Mouse (Mus musculus) embryo, embryonic 10 days (tissue): ENCODE data around the gene Trmt2a.
A peak's percentile ranks its signal among the peaks of the same experiment; 100 is the strongest.

Experiments used
- DNase-seq: peaks from one replicate; pipeline ENCODE4 v3.0.0-alpha.2; 2015; ENCODE audit warnings: low spot score

The Trmt2a gene

GRCm38 (mm10) chr16:18248433-18249363, at the start of gene Trmt2a, which contains the start of gene Ranbp1:
Gene Trmt2a, plus strand, starts transcription at chr16:18248679.
Gene Ranbp1, minus strand, starts transcription at chr16:18248732.
- peak; percentile 100 for DNase-seq

GRCm38 (mm10) chr16:18200062-18200461, 48.4 kb upstream of the Trmt2a start:
- no peak for DNase-seq

GRCm38 (mm10) chr16:18201620-18202019, 46.9 kb upstream of the Trmt2a start:
- no peak for DNase-seq

- DNase-seq = no peak
Measured at GRCm38 (mm10) chr16:18202061-18202460, 46.4 kb upstream of the Trmt2a start.

GRCm38 (mm10) chr16:18203430-18204091, 44.9 kb upstream of the Trmt2a start:
- peak; percentile 23 for DNase-seq

GRCm38 (mm10) chr16:18210701-18211416, 37.6 kb upstream of the Trmt2a start:
- peak; percentile 79 for DNase-seq

GRCm38 (mm10) chr16:18211417-18212171, 36.9 kb upstream of the Trmt2a start:
- DNase-seq = peak; percentile 89

- DNase-seq = peak; percentile 93
Measured at GRCm38 (mm10) chr16:18213689-18214088, 34.8 kb upstream of the Trmt2a start.

GRCm38 (mm10) chr16:18214858-18215257, 33.6 kb upstream of the Trmt2a start:
- no peak for DNase-seq

GRCm38 (mm10) chr16:18217579-18217978, 30.9 kb upstream of the Trmt2a start, which contains the start of gene Ccdc188:
Gene Ccdc188, plus strand, starts transcription at chr16:18217879.
- no peak for DNase-seq

- DNase-seq = no peak
Measured at GRCm38 (mm10) chr16:18218580-18218996, 29.9 kb upstream of the Trmt2a start.

- peak; percentile 20 for DNase-seq
Measured at GRCm38 (mm10) chr16:18220001-18220400, 28.5 kb upstream of the Trmt2a start.

- no peak for DNase-seq
Measured at GRCm38 (mm10) chr16:18220856-18221542, 27.5 kb upstream of the Trmt2a start.

- DNase-seq = no peak
Measured at GRCm38 (mm10) chr16:18221543-18221898, 27.0 kb upstream of the Trmt2a start.

GRCm38 (mm10) chr16:18222188-18222587, 26.3 kb upstream of the Trmt2a start:
- DNase-seq = no peak

GRCm38 (mm10) chr16:18227187-18227586, 21.3 kb upstream of the Trmt2a start:
- no peak for DNase-seq

- DNase-seq = no peak
Measured at GRCm38 (mm10) chr16:18227897-18228422, 20.5 kb upstream of the Trmt2a start.

GRCm38 (mm10) chr16:18228856-18229255, 19.6 kb upstream of the Trmt2a start:
- no peak for DNase-seq

- DNase-seq = no peak
Measured at GRCm38 (mm10) chr16:18229622-18230021, 18.9 kb upstream of the Trmt2a start.

GRCm38 (mm10) chr16:18230617-18231016, 17.9 kb upstream of the Trmt2a start:
- DNase-seq = no peak

- no peak for DNase-seq
Measured at GRCm38 (mm10) chr16:18231047-18231446, 17.4 kb upstream of the Trmt2a start.
